Mouse (Mus musculus) CH12.LX (cell line): ENCODE data around the gene Atp2b2.

Source experiments
- CTCF ChIP-seq, 2 experiments: IDR thresholded peaks in 1 of 2; conservative IDR thresholded peaks in 1 of 2; 2 replicates each; pipeline ENCODE4 v1.5.1; 2011 to 2012; ENCODE audit warnings: low read depth in 2 of 2, low read length in 2 of 2, improper control_type of control experiment in 1 of 2, inconsistent platforms in 1 of 2, mild to moderate bottlenecking in 1 of 2, moderate library complexity in 1 of 2
- EP300 ChIP-seq: IDR thresholded peaks from 2 replicates; pipeline ENCODE4 v1.6.1; 2011; ENCODE audit warnings: low read length, improper control_type of control experiment
- POLR2A ChIP-seq: IDR thresholded peaks from 2 replicates; pipeline ENCODE4 v1.6.1; 2011; ENCODE audit warnings: low read depth, mild to moderate bottlenecking, improper control_type of control experiment, low read length

- TF ChIP-seq CTCF (conservative IDR thresholded peaks at IDR 0.05 in 1 of 2, IDR thresholded peaks at IDR 0.05 in 1 of 2; ENCODE audit: low read depth in 2 of 2, low read length in 2 of 2) (no peak), POLR2A (no peak), EP300 (no peak)
Measured at GRCm38 (mm10) chr6:113731296-113731695, 311.1 kb downstream of the Atp2b2 start.
